Mouse (Mus musculus) c-Kit-positive CD71-negative TER-119-negative erythroid progenitor cells, embryonic 14.5 days (primary cell): ENCODE measurements around the gene Hist1h2be.
"Not testable (repeated sequence)": the region's sequence is repeated elsewhere in the genome, so short reads cannot be mapped to it uniquely, and the experiment has no call there.

ENCODE experiments used
- DNase-seq: peaks from one replicate; pipeline ENCODE4 v3.0.0-alpha.2; 2013; ENCODE audit warnings: low read depth

The Hist1h2be gene

DNA sequence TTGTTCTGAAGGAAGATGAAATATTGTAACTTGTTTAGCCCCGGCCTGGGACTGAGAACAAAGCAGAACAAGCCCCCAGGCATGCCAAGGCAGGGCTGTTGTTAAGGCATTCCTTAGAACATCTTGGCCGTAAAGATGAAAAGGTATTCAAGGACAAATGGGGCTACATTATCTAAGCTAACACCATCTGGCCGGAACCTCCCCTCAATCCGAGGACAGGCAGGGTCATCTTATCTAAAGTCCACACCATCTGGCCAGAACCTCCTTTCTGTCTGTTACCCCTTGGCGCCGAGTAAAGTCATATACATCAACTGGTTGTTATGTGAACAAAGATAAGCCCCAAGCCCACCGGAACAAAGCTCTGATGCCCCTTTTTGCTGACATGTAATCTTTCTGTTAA is 29.0 kb downstream of the Hist1h2be start:
- DNase-seq, result not testable (repeated sequence)

- no peak for DNase-seq
Measured at GRCm38 (mm10) chr13:23591206-23591605, 29.7 kb downstream of the Hist1h2be start.

DNA sequence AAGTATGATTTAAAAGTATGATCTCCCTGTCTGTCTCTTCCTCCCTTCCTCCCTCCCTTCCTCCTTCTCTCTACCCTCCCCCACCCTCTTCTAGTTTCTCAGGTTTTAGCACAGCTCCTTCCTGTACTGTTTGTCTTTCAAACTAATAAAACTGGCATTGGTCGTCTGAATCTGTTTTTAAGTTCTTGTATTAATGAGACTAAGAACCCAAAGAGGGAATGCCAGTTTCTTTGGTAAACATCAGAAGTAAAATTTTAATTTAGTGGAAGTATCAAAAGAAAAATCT is 34.0 kb downstream of the Hist1h2be start:
- no peak for DNase-seq

DNA sequence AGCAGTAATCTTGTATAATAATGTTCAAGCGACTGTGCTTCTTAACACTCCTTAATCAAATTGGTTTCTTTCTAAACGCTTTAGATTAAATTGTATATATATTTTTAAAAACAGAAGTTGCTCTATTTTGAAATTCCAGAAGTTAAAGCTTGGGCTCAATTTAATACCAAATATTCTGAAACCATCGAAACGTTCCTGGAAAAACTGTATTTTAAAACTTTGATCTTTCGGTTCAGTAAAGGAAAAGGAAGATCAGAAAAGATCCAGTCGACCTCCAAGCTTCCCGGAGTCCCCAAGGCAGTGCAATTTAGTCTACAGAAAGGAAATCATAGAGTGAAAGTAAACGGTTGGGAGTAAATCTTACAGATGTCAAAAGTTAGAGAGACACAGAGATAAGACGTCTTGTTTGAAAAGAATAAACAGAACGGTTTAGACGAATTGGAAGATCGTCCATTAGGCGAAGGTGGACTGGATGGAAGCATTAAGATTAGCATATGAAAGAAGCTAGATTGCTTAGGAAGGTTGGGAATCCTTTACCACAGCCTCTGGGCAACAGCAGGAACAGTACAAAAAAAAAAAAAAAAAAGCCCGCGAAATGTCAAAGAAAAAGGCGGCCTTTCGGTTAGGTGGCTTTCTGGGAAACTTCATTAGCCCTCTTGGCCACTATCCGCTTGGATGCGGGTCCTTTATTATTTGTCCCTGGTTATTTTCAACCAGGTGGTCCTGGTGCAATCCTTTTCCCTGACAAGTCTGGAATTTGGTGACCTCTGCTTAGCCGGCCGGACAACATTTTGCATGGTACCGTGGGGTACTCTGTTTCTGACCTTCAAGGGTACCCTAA is 34.6 kb downstream of the Hist1h2be start:
- no peak for DNase-seq

GRCm38 (mm10) chr13:23585442-23586098 is 35.4 kb downstream of the Hist1h2be start:
- peak; percentile 86 for DNase-seq

DNA sequence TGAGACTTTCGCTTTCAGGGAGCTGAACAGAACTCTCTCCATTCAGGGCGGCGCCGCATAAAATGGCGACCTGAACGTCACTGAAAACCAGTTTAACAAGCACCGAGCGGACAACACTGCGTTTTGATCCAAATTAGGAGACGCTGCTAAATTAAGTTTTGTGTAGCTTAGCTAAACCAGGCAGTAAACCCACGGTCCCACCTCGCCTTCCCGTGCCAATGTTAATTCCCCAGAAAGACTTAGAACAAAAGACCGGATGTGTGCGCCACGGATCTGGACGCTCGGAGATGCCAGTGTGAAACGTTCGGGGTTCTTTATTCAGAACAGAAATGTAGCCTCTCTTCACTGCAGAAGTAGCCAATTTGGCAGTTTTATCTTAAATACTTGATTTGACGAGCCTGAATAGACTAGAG is 35.9 kb downstream of the Hist1h2be start:
- no peak for DNase-seq

DNA sequence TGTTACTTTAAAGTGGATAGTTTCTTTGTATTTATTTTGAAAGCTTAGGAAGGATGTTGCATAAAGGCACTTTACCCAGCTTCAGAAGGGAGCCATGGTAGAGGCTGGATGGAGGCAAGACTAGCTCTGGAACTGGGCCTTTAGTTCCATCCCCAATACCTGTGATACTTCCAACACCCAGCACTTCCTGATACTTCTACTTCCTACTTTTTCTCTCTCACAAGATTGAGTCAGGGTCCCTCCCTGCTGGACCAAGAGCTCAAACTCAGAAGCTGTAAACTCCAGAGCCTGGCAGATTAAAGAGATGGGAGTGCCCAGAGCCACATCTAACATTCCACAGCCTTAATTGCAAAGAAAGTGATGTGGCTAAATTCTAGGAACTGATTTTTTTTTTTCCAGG is 36.6 kb downstream of the Hist1h2be start:
- no peak for DNase-seq

- DNase-seq, result no peak
Measured at GRCm38 (mm10) chr13:23583387-23584068, 37.4 kb downstream of the Hist1h2be start.

GRCm38 (mm10) chr13:23582219-23583056 is 38.5 kb downstream of the Hist1h2be start:
- no peak for DNase-seq

GRCm38 (mm10) chr13:23581408-23582218 is 39.3 kb downstream of the Hist1h2be start, which contains the start of gene Hist1h4d:
Gene Hist1h4d (plus strand): TSS chr13:23581598.
- DNase-seq, result peak; percentile 97

DNA sequence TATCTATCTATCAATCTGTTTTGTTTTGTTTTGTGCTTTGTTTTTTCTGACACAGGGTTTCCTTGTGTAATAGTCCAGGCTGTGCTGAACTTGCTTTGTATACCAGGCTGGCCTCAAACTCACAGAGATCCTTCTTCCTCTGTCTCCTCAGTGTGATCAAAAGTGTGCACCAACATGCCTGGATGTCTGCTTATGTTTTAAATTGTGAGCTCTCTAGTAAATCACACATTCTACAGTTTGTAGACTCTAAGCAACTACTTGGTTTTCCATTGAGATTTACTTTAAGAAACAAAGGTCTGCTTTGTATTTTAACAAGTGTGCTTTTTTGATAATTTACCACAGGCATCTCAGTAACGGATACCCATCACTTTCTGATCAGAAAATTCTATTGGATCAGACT is 43.1 kb downstream of the Hist1h2be start:
- DNase-seq, result no peak

DNA sequence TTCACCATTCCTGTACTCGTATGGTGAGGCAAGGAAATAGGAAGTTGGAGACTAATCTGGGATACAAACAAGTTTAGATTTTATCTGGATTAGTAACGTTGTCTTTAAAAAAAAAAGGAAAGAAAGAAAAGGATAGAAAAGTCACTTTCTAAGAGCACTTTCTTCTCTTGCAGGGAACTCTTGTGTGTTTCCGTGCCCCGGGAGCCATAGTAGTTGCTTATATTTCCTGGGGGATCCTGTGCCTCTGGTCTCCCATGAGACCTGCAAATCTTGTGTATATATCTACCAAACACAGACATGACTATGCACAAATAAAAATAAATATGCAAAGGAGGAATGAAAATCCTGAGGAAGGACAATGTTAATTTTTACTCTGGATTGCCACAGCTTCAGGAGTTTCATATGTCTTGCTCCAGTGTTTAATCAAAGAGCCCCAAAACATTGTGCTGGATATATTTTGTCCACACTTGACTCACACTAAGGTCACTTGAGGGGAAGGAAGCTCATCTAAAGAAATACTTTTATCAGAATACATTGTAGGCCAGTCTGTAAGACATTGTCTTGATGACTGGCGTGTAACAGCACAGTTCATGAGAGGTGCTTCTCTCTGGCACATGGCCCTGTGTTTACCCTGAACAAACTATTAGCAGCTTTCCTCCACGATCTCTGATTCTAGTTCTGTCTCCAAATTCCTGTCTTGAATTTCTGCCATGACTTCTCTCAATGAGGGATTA is 43.9 kb downstream of the Hist1h2be start:
- no peak for DNase-seq

DNA sequence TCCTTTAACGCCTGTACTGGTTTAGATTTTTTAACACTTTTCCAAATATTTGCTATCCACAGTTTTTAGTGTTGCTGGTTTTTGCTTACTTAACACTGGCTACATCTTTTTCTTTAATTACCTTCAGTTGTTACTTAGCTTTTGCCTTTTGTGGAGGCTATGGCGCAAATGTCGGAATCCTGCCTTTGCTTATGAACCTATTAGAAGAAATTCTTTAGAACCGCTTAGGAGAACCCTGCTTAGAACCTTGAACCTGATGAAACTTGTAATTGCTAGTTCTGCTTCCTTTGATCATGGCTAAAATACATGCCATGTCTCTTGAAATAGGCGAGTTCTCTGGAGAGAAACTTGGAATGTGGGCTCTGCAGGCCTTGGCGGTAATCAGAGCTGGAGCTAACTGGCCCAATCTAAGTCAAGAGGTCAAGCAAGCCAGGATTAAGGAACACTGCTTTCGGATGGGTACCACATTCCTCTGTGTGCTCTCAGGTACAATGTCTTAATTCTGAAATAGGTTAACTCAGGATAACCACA is 44.5 kb downstream of the Hist1h2be start:
- DNase-seq, result no peak

- DNase-seq, result not testable (repeated sequence)
Measured at GRCm38 (mm10) chr13:23575864-23576313, 45.0 kb downstream of the Hist1h2be start.

GRCm38 (mm10) chr13:23575271-23575851 is 45.6 kb downstream of the Hist1h2be start, which contains the start of gene Hist1h3d:
Gene Hist1h3d (plus strand): TSS chr13:23575763.
- no peak for DNase-seq

GRCm38 (mm10) chr13:23574546-23575170 is 46.3 kb downstream of the Hist1h2be start:
- DNase-seq, result not testable (repeated sequence)

GRCm38 (mm10) chr13:23573898-23574524 is 46.9 kb downstream of the Hist1h2be start, which contains the start of the genes Hist1h2bf and Hist1h2ad:
Gene Hist1h2bf (minus strand): TSS chr13:23574196.
Gene Hist1h2ad (plus strand): TSS chr13:23574381.
- DNase-seq, result peak; percentile 95
